Mouse (Mus musculus) G1E (cell line): Measurements from ENCODE around the gene Tbc1d4.

Experiments
- CTCF ChIP-seq: IDR thresholded peaks from 2 replicates; pipeline ENCODE4 v1.5.1; 2012; ENCODE audit warnings: low read depth, low read length, inconsistent platforms, mixed read lengths
- GATA1 ChIP-seq: IDR thresholded peaks from 2 replicates; pipeline ENCODE4 v1.6.1; 2012; ENCODE audit warnings: borderline replicate concordance, low read length, inconsistent platforms, mixed read lengths
- GATA2 ChIP-seq: IDR thresholded peaks from 2 replicates; pipeline ENCODE4 v1.6.1; 2012; ENCODE audit warnings: low read depth, low read length, inconsistent platforms, borderline replicate concordance
- TAL1 ChIP-seq: conservative IDR thresholded peaks from 2 replicates; pipeline ENCODE4 v1.6.1; 2012; ENCODE audit warnings: low read depth, low read length, inconsistent platforms, mixed read lengths

- TF ChIP-seq CTCF (no peak), GATA1 (no peak), GATA2 (no peak), TAL1 (no peak)
These were observed 47.7 kb downstream of the Tbc1d4 start for GRCm38 (mm10) chr14:101561251-101561701.
